In genomic region chrX:101131992-101132791, GRCm38 (mm10) we compare ENCODE assay signal across 8 mouse cellular contexts. TPM values are rescaled to one million over a fixed set of nuclear protein-coding genes. Genes with fewer than 3 reads are reported as not detected.
DNase-seq lines count a peak whose midpoint lies in the region; ATAC-seq lines count a peak whose summit lies in the region.

No protein-coding gene starts in this region.

- H3K9me3 ChIP-seq in embryonic facial prominence, embryonic 10.5 days: no peaks in the 10 kb centered on the region
- no peaks in the 10 kb centered on the region for H3K9me3 ChIP-seq in midbrain, embryonic 13.5 days

- peak; percentile 34 to 39 for DNase-seq in heart, adult 18-20 months
- no peak for DNase-seq in heart, postnatal 4 days
- DNase-seq in adipocyte (ENCODE audit: low spot score): peak; percentile 75
- DNase-seq in embryonic facial prominence, embryonic 10.5 days (ENCODE audit: low spot score): peak; percentile 8
- peak; percentile 3 to 10 for DNase-seq in heart, postnatal 36 days
- DNase-seq in left cerebral cortex, postnatal 14 days (ENCODE audit: low spot score in 2 of 2): peak; percentile 27 to 48
- DNase-seq in thymus, postnatal 36 days: peak; percentile 7 to 11

- peak; percentile 62; the same call in 1 of the 2 replicates for ATAC-seq in midbrain, embryonic 13.5 days

- 46% methylated on average over 12 of the region's 12 CpGs for WGBS in embryonic facial prominence, embryonic 10.5 days
- 35% methylated on average over 12 of the region's 12 CpGs for WGBS in midbrain, embryonic 13.5 days

- no peak overlapping the region for H3K9ac ChIP-seq in midbrain, embryonic 13.5 days (replicated peaks)

- intact Hi-C loops in heart, postnatal 36 days (cut with DNase I): loop anchor here (1.0 to 10.0 kb wide), 5 partner anchors 93 to 383 kb away; partner anchors contain the start of gene Snx12
- intact Hi-C loops in left cerebral cortex, postnatal 14 days (cut with DNase I): loop anchor here (2.0 to 10.0 kb wide), 4 partner anchors 155 to 383 kb away; no protein-coding TSS in a partner anchor

- no peak overlapping the region for H3K4me3 ChIP-seq in embryonic facial prominence, embryonic 10.5 days
- no peak overlapping the region for H3K4me3 ChIP-seq in midbrain, embryonic 13.5 days (replicated peaks)

- no peaks in the 10 kb centered on the region; the same call in 1 of the 2 replicates for H3K27me3 ChIP-seq in embryonic facial prominence, embryonic 10.5 days (replicated peaks; ENCODE audit: low read depth, poor library complexity, severe bottlenecking)
- H3K27me3 ChIP-seq in midbrain, embryonic 13.5 days: no peaks in the 10 kb centered on the region; the same call in 1 of the 2 replicates

- no peaks in the 10 kb centered on the region for H3K36me3 ChIP-seq in embryonic facial prominence, embryonic 10.5 days (replicated peaks)
- H3K36me3 ChIP-seq in midbrain, embryonic 13.5 days: no peaks in the 10 kb centered on the region

- no peaks in the 10 kb centered on the region for H3K4me1 ChIP-seq in embryonic facial prominence, embryonic 10.5 days
- H3K4me1 ChIP-seq in midbrain, embryonic 13.5 days (replicated peaks): no peaks in the 10 kb centered on the region

- H3K4me2 ChIP-seq in midbrain, embryonic 13.5 days (replicated peaks): peak overlapping the region; percentile 29; the same call in 1 of the 2 replicates

- H3K27ac ChIP-seq in embryonic facial prominence, embryonic 10.5 days (replicated peaks): no peak overlapping the region
- no peak overlapping the region for H3K27ac ChIP-seq in midbrain, embryonic 13.5 days

RNA-seq across cellular contexts. Expression of gene Slc7a3, which starts 46.4 kb away (rescaled TPM):
- not detected for total RNA-seq in heart, adult 18-20 months (2021)
- not detected for total RNA-seq in heart, postnatal 4 days (2021)
- polyA plus RNA-seq in embryonic facial prominence, embryonic 10.5 days (2016; fragmentation: Nextera tagmentation; extraction: Ambion mirVana): 0.92 and 1.2 TPM in 2 replicates
- total RNA-seq in heart, postnatal 36 days (2021): not detected
- total RNA-seq in left cerebral cortex, postnatal 14 days (2021): 10 to 100 TPM in 1 of 2 experiments, 1 to 10 TPM in 1; 8.3 to 12.2 TPM
- 0.96 and 1.1 TPM in 2 replicates for polyA plus RNA-seq in midbrain, embryonic 13.5 days (2015; fragmentation: Nextera tagmentation; extraction: Ambion mirVana)

Comparison
In these comparisons a context has a peak if more than half of its experiments do, and no peak if none do; other contexts are left out.
1. RNA of gene Slc7a3, which starts 46.4 kb away (total RNA-seq): 8.3 to 12.2 TPM in left cerebral cortex, postnatal 14 days; not detected in heart, postnatal 36 days, not detected in heart, adult 18-20 months and not detected in heart, postnatal 4 days; every median in the first group is over 4 times any median in the second.